Mouse (Mus musculus) hindbrain, embryonic 11.5 days (tissue): ENCODE data around the gene Prr18. TPM values are rescaled to one million over a fixed set of nuclear protein-coding genes. Genes with fewer than 3 reads are reported as not detected.

ENCODE experiments used
- ATAC-seq: fragments of 200-750 bp; cut with Nextera tagmentation; 2 replicates; pipeline ENCODE4 v1.8.0; 2017; ENCODE audit warnings: mild to moderate bottlenecking, moderate TSS enrichment, moderate library complexity; ENCODE audit not compliant: low FRiP score
- DNase-seq: peaks from one replicate; pipeline ENCODE4 v3.0.0-alpha.2; 2015; ENCODE audit warnings: low spot score
- H3K27ac ChIP-seq: fragments of 300-500 bp; sonication (generic); 2 replicates; pipeline ENCODE4 v1.5.1; 2014; ENCODE audit warnings: mild to moderate bottlenecking, low read depth, low read length
- H3K27me3 ChIP-seq: fragments of 300-500 bp; sonication (generic); 2 replicates; pipeline ENCODE4 v1.6.1; 2014; ENCODE audit warnings: mild to moderate bottlenecking, low read length, moderate library complexity, mixed read lengths; ENCODE audit not compliant: control insufficient read depth, insufficient read depth
- H3K36me3 ChIP-seq: fragments of 300-500 bp; sonication (generic); 2 replicates; pipeline ENCODE4 v1.6.1; 2014; ENCODE audit warnings: mild to moderate bottlenecking, low read length, moderate library complexity, mixed read lengths; ENCODE audit not compliant: control insufficient read depth, insufficient read depth
- H3K4me1 ChIP-seq: fragments of 300-500 bp; sonication (generic); replicated peaks from 2 replicates; pipeline ENCODE4 v1.6.1; 2014; ENCODE audit warnings: low read length, mixed read lengths; ENCODE audit not compliant: control insufficient read depth, insufficient read depth
- H3K4me2 ChIP-seq: fragments of 300-500 bp; sonication (generic); replicated peaks from 2 replicates; pipeline ENCODE4 v1.6.1; 2014; ENCODE audit warnings: mild to moderate bottlenecking, low read depth, low read length
- H3K4me3 ChIP-seq: fragments of 300-500 bp; sonication (generic); 2 replicates; pipeline ENCODE4 v1.5.1; 2014; ENCODE audit warnings: low read depth, low read length
- H3K9ac ChIP-seq: fragments of 300-500 bp; sonication (generic); 2 replicates; pipeline ENCODE4 v1.6.1; 2014; ENCODE audit warnings: low read depth, low read length
- H3K9me3 ChIP-seq: fragments of 300-500 bp; sonication (generic); 2 replicates; pipeline ENCODE4 v1.6.1; 2016; ENCODE audit warnings: low read length; ENCODE audit not compliant: control insufficient read depth
- WGBS: fragments of 180-500 bp; shearing (Covaris S2); extraction: QIAGEN DNeasy Blood & Tissue Kit; methylation state at CpG from one replicate; pipeline ENCODE4 v1.1.7; 2014; 5-methylcytosine and 5-hydroxymethylcytosine counted together
- polyA plus RNA-seq: library from polyadenylated mRNA; unstranded; fragments of >200 nt; fragmentation: Nextera tagmentation; extraction: Ambion mirVana; gene quantifications from 2 replicates; pipeline ENCODE4 v1.2.1, GENCODE M21; 2014

Prr18 gene
- polyA plus RNA-seq, 1 experiment from 2014 or later: 1.5 TPM

DNA sequence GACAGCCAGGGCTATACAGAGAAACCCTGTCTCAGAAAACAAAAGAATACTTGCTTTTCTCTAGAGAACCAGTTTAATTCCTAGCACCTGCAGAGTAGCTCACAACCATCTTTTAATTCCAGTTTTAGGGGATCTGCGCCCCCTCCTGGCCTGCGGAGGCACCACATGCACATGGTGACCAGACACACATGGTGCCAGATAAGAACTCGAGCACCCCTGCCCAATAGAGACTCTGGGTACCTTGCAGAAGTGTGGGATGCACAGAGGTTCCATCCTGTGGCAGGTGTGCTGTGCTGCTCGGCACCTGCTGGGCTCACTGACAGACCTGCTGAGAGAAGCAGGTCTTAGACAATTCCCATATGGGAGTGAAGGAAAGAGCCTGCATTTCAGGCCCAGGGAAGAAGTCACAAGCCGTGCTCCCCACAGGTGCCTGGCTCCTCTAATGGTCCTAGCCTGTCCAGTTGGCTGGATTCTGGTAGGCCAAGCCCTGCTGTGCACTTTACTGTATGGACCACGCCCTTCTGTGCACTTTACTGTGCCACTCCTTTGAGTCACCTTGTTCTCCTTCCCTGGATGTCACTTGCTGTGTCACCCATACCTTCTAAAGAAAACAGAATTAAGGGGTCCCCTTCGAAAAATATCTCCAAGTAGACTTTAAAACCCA lies 8.6 kb upstream of the Prr18 start:
- H3K9me3 ChIP-seq: no peaks in the 10 kb centered on the region
- no peak overlapping the region for H3K27ac ChIP-seq
- no peak overlapping the region for H3K9ac ChIP-seq
- no peaks in the 10 kb centered on the region for H3K36me3 ChIP-seq
- ATAC-seq (no peak), DNase-seq (peak; percentile 31)
- 68% methylated on average over 7 of the region's 7 CpGs for WGBS
- H3K4me2 ChIP-seq: no peak overlapping the region
- H3K27me3 ChIP-seq: no peaks in the 10 kb centered on the region
- H3K4me1 ChIP-seq: no peaks in the 10 kb centered on the region
- no peak overlapping the region for H3K4me3 ChIP-seq

DNA sequence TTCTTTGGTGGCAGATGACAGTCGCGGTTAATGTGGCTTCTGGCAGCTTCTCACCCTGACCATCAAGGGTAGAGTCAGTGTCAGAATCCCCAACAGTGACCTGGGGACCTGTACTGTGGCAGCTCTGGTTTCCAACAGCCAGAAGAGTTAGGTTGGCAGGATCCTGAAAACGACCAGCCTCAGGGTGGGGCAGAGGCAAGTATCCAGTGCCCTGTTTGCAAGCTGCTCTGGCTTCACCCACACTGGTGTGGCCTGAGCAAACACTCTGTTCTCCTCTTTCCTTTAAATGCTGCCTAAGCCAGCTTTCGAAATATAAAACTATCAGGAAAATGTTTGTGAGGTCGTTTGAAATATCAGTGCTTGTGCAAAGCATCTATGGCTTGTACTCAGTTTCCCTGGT lies 6.7 kb upstream of the Prr18 start:
- no peak overlapping the region for H3K4me2 ChIP-seq
- H3K4me3 ChIP-seq: no peak overlapping the region
- DNase-seq: no peak
- no peak overlapping the region for H3K27ac ChIP-seq
- H3K4me1 ChIP-seq: no peaks in the 10 kb centered on the region
- H3K36me3 ChIP-seq: no peaks in the 10 kb centered on the region
- no peak overlapping the region for H3K9ac ChIP-seq
- no peaks in the 10 kb centered on the region for H3K27me3 ChIP-seq
- WGBS: 75% methylated on average over 5 of the region's 5 CpGs
- no peak for ATAC-seq
- H3K9me3 ChIP-seq: no peaks in the 10 kb centered on the region

DNA sequence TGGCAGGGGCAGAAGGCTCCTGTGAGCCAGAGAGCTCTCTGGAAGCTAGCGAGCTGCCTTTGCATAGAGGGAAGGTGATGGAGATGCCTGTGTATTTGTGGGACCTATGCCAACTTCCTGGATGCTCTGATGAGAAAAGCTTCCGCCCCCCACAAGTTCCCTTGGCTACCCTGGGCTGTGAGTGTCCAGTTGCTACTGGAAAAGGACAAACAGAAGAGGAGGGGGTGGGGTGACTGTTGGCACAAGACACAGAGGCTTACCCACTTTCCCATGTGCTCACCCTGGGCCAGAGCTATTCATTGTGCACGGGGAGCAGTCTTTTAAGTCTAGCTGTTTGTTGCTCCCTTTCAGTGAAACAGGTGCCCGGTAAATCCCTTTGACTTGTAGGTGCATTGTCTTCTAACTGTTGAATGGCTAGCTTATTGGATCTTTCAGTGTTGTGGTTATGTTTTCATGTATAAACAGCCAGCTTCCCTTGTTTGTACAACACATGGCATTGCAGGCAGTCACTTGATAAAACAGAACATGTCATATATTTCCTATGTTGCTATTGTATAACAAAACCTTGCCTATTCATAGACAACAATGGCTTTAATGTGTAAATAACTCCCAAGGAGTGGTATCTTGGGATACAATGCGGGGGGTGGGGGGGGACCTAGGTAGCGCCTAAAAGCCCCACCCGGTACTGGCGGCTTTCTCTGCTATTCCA lies 2.6 kb downstream of the Prr18 start:
- Histone ChIP-seq H3K36me3 (no peaks in the 10 kb centered on the region), H3K9me3 (no peaks in the 10 kb centered on the region), H3K4me3 (peak overlapping the region; percentile 62), H3K27ac (no peak overlapping the region), H3K4me2 (peak overlapping the region; percentile 100), H3K27me3 (peaks cover 39% of the 10 kb centered on the region), H3K9ac (peak overlapping the region; percentile 71; the same call in 1 of the 2 replicates), H3K4me1 (peaks cover 9% of the 10 kb centered on the region; the same call in 1 of the 2 replicates)
- ATAC-seq (no peak), DNase-seq (peak; percentile 14)
- WGBS: 24% methylated on average over 8 of the region's 8 CpGs

DNA sequence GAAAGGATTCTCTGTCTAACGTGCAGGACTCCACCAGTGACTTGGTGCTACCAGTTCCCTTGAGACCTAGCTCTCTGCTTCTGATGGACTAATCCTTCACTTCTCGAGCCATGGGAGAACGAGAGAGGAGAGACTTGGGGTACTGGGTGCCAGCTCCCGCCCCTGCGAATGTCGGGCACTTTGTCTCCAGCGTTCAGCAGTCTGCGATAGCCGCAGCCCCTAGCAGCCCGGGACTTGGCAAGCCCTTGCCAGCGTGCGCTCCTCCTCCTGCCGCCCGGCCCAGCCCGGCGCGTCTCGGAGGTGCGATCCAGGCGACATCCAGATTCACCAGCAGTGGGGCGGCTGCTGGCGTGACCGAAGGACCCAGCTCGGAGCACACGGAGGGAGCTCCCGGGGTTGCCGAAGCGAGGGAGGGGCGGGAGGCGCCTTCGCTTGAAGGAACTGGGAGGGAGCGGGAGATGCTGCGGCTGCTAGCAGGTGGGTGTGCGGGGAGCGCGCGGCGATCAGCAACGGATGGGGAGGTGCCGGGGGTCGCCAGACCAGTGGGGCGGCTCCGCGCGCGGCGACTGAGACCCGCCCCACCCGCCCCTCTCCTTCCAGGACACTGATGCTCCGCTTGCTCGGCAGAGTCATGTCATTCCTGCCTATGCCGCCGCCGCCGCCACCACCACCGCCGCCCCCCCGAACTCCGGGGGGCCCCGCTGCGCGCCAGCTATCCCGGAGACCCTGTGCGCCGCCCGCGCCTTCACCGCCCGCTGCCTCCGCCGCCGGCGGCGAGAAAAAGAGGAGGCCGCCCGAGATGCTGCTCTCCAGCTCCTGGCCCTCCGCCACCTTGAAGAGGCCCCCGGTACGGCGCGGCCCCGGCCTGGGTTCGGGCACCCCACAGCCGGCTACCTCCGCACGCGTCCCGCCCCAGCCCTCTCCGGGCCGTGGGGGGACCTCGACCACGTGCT lies 3.4 kb downstream of the Prr18 start:
- Histone ChIP-seq H3K9me3 (no peaks in the 10 kb centered on the region), H3K9ac (peak overlapping the region; percentile 71), H3K4me3 (peak overlapping the region; percentile 62), H3K36me3 (no peaks in the 10 kb centered on the region), H3K4me1 (peaks cover 9% of the 10 kb centered on the region; the same call in 1 of the 2 replicates), H3K27ac (no peak overlapping the region), H3K27me3 (peaks cover 39% of the 10 kb centered on the region), H3K4me2 (peak overlapping the region; percentile 100)
- peak; percentile 73 for ATAC-seq
- 0% methylated on average over 49 of the region's 92 CpGs for WGBS
- DNase-seq: peak; percentile 63

DNA sequence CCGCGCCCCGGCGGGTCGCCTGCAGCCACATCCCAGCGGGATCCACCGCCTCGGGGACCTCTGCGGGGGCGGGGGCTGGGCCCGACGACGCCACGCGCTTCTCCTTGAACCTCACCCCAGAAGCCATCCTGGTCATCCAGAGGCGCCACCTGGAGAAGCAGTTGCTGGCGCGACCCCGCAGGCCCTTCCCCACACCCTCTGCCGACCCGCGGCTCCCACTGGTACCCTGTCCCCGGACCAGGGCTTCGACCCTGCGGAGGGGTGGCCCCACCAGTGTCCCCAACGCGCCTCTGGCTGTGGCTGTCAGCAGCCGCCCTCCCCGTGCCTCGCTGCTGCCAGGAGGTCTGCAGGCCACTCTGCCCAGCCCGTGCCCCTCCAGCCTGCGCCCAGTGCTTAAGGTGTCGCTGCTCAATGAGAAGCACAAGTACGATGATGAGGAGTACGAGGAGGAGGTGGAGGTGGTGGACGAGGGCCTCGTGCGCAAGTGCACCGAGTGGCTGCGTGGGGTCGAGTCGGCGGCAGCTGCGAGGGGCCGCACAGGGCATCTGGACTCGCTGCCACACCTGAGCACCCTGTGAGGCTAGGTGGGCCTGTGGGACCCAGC lies 4.2 kb downstream of the Prr18 start:
- peaks cover 9% of the 10 kb centered on the region; the same call in 1 of the 2 replicates for H3K4me1 ChIP-seq
- peaks cover 39% of the 10 kb centered on the region for H3K27me3 ChIP-seq
- peak overlapping the region; percentile 62 for H3K4me3 ChIP-seq
- H3K4me2 ChIP-seq: peak overlapping the region; percentile 100
- DNase-seq (no peak), ATAC-seq (peak; percentile 56; the same call in 1 of the 2 replicates)
- 10% methylated on average over 36 of the region's 46 CpGs for WGBS
- H3K9me3 ChIP-seq: no peaks in the 10 kb centered on the region
- H3K9ac ChIP-seq: peak overlapping the region; percentile 71
- no peak overlapping the region for H3K27ac ChIP-seq
- H3K36me3 ChIP-seq: no peaks in the 10 kb centered on the region

DNA sequence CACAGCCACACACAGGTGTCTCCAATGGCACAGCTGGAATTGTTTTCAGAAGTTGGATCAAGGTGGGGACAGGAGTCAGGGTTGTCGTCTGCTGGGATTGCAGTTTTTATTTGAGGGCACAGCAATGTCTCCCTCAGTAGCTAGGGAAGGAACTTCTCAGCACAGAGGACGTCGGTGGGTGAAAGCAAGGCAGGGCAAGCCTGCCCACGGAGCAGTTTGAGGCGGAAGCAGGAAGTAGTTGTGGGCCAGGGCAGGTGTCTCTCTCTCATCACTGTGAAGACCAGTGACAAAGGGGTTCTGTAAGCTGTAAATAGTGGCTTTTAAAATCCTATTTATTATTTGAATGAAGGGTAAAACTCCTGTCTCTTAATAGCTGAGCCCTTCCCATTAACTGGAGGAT lies 5.4 kb downstream of the Prr18 start:
- Histone ChIP-seq H3K4me2 (no peak overlapping the region), H3K4me1 (peaks cover 9% of the 10 kb centered on the region; the same call in 1 of the 2 replicates), H3K27ac (no peak overlapping the region), H3K4me3 (no peak overlapping the region), H3K27me3 (peaks cover 39% of the 10 kb centered on the region), H3K9ac (no peak overlapping the region), H3K36me3 (no peaks in the 10 kb centered on the region), H3K9me3 (no peaks in the 10 kb centered on the region)
- no peak for DNase-seq
- WGBS: 54% methylated on average over 5 of the region's 5 CpGs
- ATAC-seq: no peak

DNA sequence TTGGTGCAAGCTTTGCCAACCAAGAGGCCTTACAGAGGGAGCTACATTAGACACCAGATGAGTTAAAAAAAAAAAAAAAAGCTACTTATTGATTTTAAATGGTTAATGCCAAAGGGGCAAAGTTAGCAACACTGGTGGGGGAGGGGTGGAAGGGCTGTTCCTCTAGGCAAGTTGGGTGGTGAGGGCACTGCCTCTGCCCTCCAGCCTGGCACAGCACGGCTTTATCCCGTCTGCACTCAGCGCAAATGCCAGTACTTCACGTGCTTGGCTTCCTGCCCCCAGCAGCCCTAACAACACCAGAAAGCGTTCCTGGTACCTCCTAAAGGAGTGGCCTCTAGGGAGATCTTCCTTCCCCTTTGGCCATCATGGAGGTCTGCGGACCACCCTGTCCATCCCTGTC lies 6.2 kb downstream of the Prr18 start:
- no peak for ATAC-seq

DNA sequence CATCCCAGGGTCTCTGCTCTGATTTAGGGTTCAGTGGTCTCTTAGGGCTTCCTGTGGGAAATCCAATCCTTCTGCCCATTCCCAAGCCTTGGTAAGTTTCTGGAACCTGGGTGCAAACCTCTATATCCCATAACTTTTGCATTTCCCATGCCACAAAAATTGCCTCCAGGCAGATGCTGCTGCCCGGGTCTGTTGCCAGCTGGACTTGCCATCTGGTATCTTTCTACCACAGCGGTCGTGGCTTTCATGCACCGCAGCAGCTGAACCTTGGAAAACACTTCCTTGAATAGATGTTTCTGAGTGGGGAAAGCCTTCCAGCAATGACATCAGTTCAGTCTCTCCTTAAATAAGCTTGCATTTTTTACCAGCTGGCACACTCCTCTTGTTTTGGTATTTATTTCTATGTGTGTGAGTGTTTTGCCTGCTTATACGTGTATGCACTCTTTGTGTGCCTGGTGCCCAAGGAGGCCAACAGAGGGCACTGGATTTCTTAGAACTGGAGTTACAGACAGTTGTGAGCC lies 10.6 kb downstream of the Prr18 start:
- Histone ChIP-seq H3K36me3 (no peaks in the 10 kb centered on the region), H3K4me3 (no peak overlapping the region), H3K27me3 (no peaks in the 10 kb centered on the region), H3K27ac (no peak overlapping the region), H3K4me1 (no peaks in the 10 kb centered on the region), H3K9ac (no peak overlapping the region), H3K4me2 (no peak overlapping the region), H3K9me3 (no peaks in the 10 kb centered on the region)
- DNase-seq: no peak
- WGBS: 84% methylated on average over 5 of the region's 5 CpGs
- no peak for ATAC-seq

More for the DNA sequence above, 6.2 kb downstream of the Prr18 start:
- H3K4me2 ChIP-seq: no peak overlapping the region
- H3K4me1 ChIP-seq: peaks cover 9% of the 10 kb centered on the region; the same call in 1 of the 2 replicates
- DNase-seq: no peak
- H3K4me3 ChIP-seq: no peak overlapping the region
- WGBS: 82% methylated on average over 6 of the region's 6 CpGs
- H3K36me3 ChIP-seq: no peaks in the 10 kb centered on the region
- peaks cover 39% of the 10 kb centered on the region for H3K27me3 ChIP-seq
- H3K9ac ChIP-seq: no peak overlapping the region
- no peaks in the 10 kb centered on the region for H3K9me3 ChIP-seq
- no peak overlapping the region for H3K27ac ChIP-seq
